Mouse (Mus musculus) mature B cell (primary cell): ENCODE data around the gene Rhbdd1.

Source experiments
- in situ Hi-C: fragments of 300-500 bp; cut with MboI; formaldehyde crosslinking; loops from 2 replicates; pipeline ENCODE4 v1.14.3; 2019

Rhbdd1 gene

GRCm38 (mm10) chr1:82429061-82429460 lies 112.8 kb downstream of the Rhbdd1 start:
- in situ Hi-C loops = no loop called here

GRCm38 (mm10) chr1:82432919-82433648 lies 116.8 kb downstream of the Rhbdd1 start:
- in situ Hi-C loops = no loop called here

- in situ Hi-C loops = no loop called here
These were observed 117.4 kb downstream of the Rhbdd1 start for GRCm38 (mm10) chr1:82433649-82434005.

- in situ Hi-C loops = no loop called here
These were observed 121.0 kb downstream of the Rhbdd1 start for GRCm38 (mm10) chr1:82437273-82437672.

- in situ Hi-C loops = no loop called here
These were observed 123.9 kb downstream of the Rhbdd1 start for GRCm38 (mm10) chr1:82440123-82440522.

GRCm38 (mm10) chr1:82443517-82443916 lies 127.3 kb downstream of the Rhbdd1 start:
- in situ Hi-C loops = no loop called here

GRCm38 (mm10) chr1:82446049-82446448 lies 129.8 kb downstream of the Rhbdd1 start:
- in situ Hi-C loops = no loop called here

- in situ Hi-C loops = no loop called here
These were observed 133.6 kb downstream of the Rhbdd1 start for GRCm38 (mm10) chr1:82449851-82450250.

GRCm38 (mm10) chr1:82451927-82452651 lies 135.8 kb downstream of the Rhbdd1 start:
- in situ Hi-C loops = no loop called here

- in situ Hi-C loops = no loop called here
These were observed 137.8 kb downstream of the Rhbdd1 start for GRCm38 (mm10) chr1:82454031-82454430.

GRCm38 (mm10) chr1:82459350-82459749 lies 143.1 kb downstream of the Rhbdd1 start:
- in situ Hi-C loops = no loop called here

- in situ Hi-C loops = no loop called here
These were observed 143.7 kb downstream of the Rhbdd1 start for GRCm38 (mm10) chr1:82459926-82460325.

- in situ Hi-C loops = no loop called here
These were observed 144.8 kb downstream of the Rhbdd1 start for GRCm38 (mm10) chr1:82461041-82461440.

GRCm38 (mm10) chr1:82465321-82465853 lies 149.1 kb downstream of the Rhbdd1 start:
- in situ Hi-C loops = no loop called here

GRCm38 (mm10) chr1:82468872-82469271 lies 152.6 kb downstream of the Rhbdd1 start:
- in situ Hi-C loops = no loop called here

GRCm38 (mm10) chr1:82470516-82471225 lies 154.4 kb downstream of the Rhbdd1 start:
- in situ Hi-C loops = no loop called here

- in situ Hi-C loops = no loop called here
These were observed 157.2 kb downstream of the Rhbdd1 start for GRCm38 (mm10) chr1:82473467-82473866.

GRCm38 (mm10) chr1:82474461-82474961 lies 158.3 kb downstream of the Rhbdd1 start:
- in situ Hi-C loops = no loop called here

GRCm38 (mm10) chr1:82475254-82475653 lies 159.0 kb downstream of the Rhbdd1 start:
- in situ Hi-C loops = no loop called here

GRCm38 (mm10) chr1:82475821-82476220 lies 159.6 kb downstream of the Rhbdd1 start:
- in situ Hi-C loops = no loop called here

- in situ Hi-C loops = no loop called here
These were observed 160.0 kb downstream of the Rhbdd1 start for GRCm38 (mm10) chr1:82476256-82476655.

GRCm38 (mm10) chr1:82476746-82477145 lies 160.5 kb downstream of the Rhbdd1 start:
- in situ Hi-C loops = no loop called here
